Mouse (Mus musculus) liver, adult 2 months (tissue): Measurements from ENCODE around the gene Herc3. TPM values are rescaled to one million over a fixed set of nuclear protein-coding genes. Genes with fewer than 3 reads are reported as not detected.
"Not testable (repeated sequence)": the region's sequence is repeated elsewhere in the genome, so short reads cannot be mapped to it uniquely, and the experiment has no call there.

Source experiments
- DNase-seq: peaks from one replicate; pipeline ENCODE4 v3.0.0-alpha.2; 2011; ENCODE audit warnings: low read depth, low spot score; ENCODE audit errors: extremely low read depth
- H3K27ac ChIP-seq: fragments of 200-500 bp; replicated peaks from 2 replicates; pipeline ENCODE4 v1.5.1; 2012; ENCODE audit warnings: low read depth, mild to moderate bottlenecking, control low read depth, inconsistent platforms, low read length; ENCODE audit not compliant: insufficient read depth
- H3K27me3 ChIP-seq: fragments of 200-500 bp; 2 replicates; pipeline ENCODE4 v1.6.1; 2012; ENCODE audit warnings: mild to moderate bottlenecking, moderate library complexity, low read length, inconsistent platforms; ENCODE audit not compliant: control insufficient read depth, insufficient read depth
- H3K36me3 ChIP-seq: fragments of 200-500 bp; 2 replicates; pipeline ENCODE4 v1.6.1; 2012; ENCODE audit warnings: low read length, inconsistent platforms; ENCODE audit not compliant: control insufficient read depth, insufficient read depth
- H3K4me1 ChIP-seq: fragments of 200-500 bp; 2 replicates; pipeline ENCODE4 v1.6.1; 2011; ENCODE audit warnings: low read length; ENCODE audit not compliant: control insufficient read depth, insufficient read depth
- H3K4me3 ChIP-seq: fragments of 200-500 bp; 2 replicates; pipeline ENCODE4 v1.5.1; 2011; ENCODE audit warnings: low read depth, mild to moderate bottlenecking, control low read depth, low read length, moderate library complexity; ENCODE audit not compliant: insufficient read depth
- H3K79me2 ChIP-seq: fragments of 200-500 bp; 2 replicates; pipeline ENCODE4 v1.6.1; 2012; ENCODE audit warnings: inconsistent platforms, mild to moderate bottlenecking, low read length, moderate library complexity; ENCODE audit not compliant: control insufficient read depth, insufficient read depth
- H3K9ac ChIP-seq: fragments of 200-500 bp; 2 replicates; pipeline ENCODE4 v1.6.1; 2012; ENCODE audit warnings: low read depth, mild to moderate bottlenecking, control low read depth, inconsistent platforms, low read length
- CTCF ChIP-seq: fragments of 200-500 bp; IDR thresholded peaks from 2 replicates; pipeline ENCODE4 v1.5.1; 2011; ENCODE audit warnings: low read depth, low read length, control low read depth
- POLR2A ChIP-seq: fragments of 200-500 bp; IDR thresholded peaks from 2 replicates; pipeline ENCODE4 v1.6.1; 2011; ENCODE audit warnings: low read length, control low read depth; ENCODE audit not compliant: insufficient read depth; ENCODE audit errors: extremely low read depth
- WGBS: fragments of 180-500 bp; shearing (Covaris S2); methylation state at CpG from one replicate; pipeline ENCODE4 v1.1.7; 2018; 5-methylcytosine and 5-hydroxymethylcytosine counted together
- polyA plus RNA-seq: library from polyadenylated mRNA; depleted of rRNA; stranded (reverse); fragments of >200 nt; gene quantifications from 2 replicates; pipeline ENCODE4 v1.2.3, GENCODE M21; 2012
- total RNA-seq: library from RNA; depleted of rRNA; stranded (reverse); fragments of >200 nt; gene quantifications from 2 replicates; pipeline ENCODE4 v1.2.3, GENCODE M21; 2014

Herc3 gene
- total and polyA plus RNA-seq, 2 experiments, result 3.5 to 10.3 TPM

DNA sequence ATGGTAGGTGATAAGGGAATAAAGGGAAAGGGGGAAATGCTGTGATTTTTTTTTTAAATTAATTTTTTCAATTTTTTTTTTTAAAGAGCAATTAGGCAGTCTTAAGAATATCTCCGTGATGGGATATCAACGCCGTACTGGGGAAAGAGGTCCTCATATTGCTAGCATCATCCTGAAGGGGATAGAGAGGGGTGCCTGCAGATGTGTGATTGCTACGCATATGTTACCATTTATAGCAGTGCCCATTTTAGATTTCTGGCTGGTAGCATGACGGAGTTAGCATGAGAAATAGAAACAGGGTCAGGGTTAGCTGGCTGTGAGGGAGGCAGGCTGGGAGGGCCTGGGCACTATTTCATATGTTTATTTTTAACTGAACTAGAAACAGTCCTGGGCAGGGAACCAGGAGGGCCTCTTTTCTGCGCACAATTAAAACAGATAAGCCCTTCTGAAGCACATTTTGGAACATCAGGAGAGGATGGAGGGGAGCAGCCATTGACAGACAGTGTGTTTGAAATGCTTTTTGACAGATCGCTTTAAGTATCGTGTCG is 31.3 kb downstream of the Herc3 start:
- peak; percentile 33 for DNase-seq
- Histone ChIP-seq H3K27me3 (no peaks in the 10 kb centered on the region), H3K27ac (no peak overlapping the region), H3K79me2 (no peaks in the 10 kb centered on the region), H3K9ac (no peak overlapping the region), H3K4me3 (no peak overlapping the region), H3K36me3 (peaks cover 17% of the 10 kb centered on the region), H3K4me1 (no peaks in the 10 kb centered on the region)
- 76% methylated on average over 9 of the region's 9 CpGs for WGBS
- TF ChIP-seq CTCF (no peak), POLR2A (no peak)

GRCm38 (mm10) chr6:58863631-58864235 is 32.5 kb downstream of the Herc3 start:
- Histone ChIP-seq H3K36me3 (peaks cover 17% of the 10 kb centered on the region), H3K4me3 (no peak overlapping the region), H3K79me2 (no peaks in the 10 kb centered on the region), H3K9ac (no peak overlapping the region), H3K4me1 (no peaks in the 10 kb centered on the region), H3K27ac (no peak overlapping the region), H3K27me3 (no peaks in the 10 kb centered on the region)
- 93% methylated on average over 4 of the region's 4 CpGs for WGBS
- DNase-seq, result no peak
- TF ChIP-seq POLR2A (no peak), CTCF (no peak)

GRCm38 (mm10) chr6:58867858-58868257 is 36.6 kb downstream of the Herc3 start:
- not testable (repeated sequence) for DNase-seq

DNA sequence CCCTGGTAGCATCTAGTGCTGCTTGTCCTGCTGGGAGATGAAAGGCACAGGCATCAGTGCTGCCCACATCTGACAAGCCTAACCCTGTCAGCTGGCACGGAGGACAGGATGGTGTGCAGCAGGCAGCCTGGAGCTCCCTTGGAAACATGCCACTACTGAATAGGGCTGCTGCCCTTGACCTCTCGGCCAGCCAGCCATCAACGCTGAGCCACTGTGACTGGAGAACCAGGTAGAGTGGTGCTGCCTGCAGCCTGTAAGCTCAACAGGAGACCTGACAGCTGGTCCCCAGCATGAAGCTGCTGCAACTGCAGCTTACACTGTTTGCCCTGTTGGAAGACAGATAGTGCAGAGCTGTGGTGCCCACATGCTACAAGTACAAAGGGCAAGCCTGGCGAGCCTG is 48.3 kb downstream of the Herc3 start:
- Histone ChIP-seq H3K4me1 (peaks cover 6% of the 10 kb centered on the region), H3K79me2 (no peaks in the 10 kb centered on the region), H3K27ac (no peak overlapping the region), H3K9ac (no peak overlapping the region), H3K36me3 (peaks cover 11% of the 10 kb centered on the region; the same call in 1 of the 2 replicates), H3K27me3 (no peaks in the 10 kb centered on the region), H3K4me3 (no peak overlapping the region)
- TF ChIP-seq CTCF (no peak), POLR2A (no peak)
- 17% methylated on average over 4 of the region's 4 CpGs for WGBS
- DNase-seq, result peak; percentile 81

More at GRCm38 (mm10) chr6:58867858-58868257, 36.6 kb downstream of the Herc3 start:
- not testable (repeated sequence) for H3K4me3 ChIP-seq, H3K79me2 ChIP-seq, H3K4me1 ChIP-seq, H3K9ac ChIP-seq, H3K27me3 ChIP-seq, H3K27ac ChIP-seq
- H3K36me3 ChIP-seq, result peaks cover 15% of the 10 kb centered on the region
- 96% methylated on average over 6 of the region's 6 CpGs for WGBS

DNA sequence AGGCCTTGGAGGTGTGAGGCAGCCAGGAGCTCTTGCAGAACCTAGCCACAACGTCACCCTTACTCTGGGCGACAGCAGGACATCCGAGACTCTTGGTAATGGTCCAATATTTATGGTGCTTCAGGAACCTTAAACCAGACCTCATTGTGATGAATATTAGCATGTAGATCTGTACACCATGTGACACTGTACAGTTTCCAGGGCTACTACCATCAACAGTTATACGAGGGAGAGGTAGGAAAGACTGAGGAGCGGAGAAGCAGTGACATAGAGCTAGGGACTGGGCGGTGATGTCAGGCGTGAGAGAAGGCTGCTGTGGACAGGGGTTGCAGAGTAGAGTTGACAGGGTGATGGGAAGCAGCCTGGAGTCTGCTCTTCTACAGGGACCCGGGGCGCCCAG is 48.7 kb downstream of the Herc3 start:
- Histone ChIP-seq H3K4me3 (no peak overlapping the region), H3K4me1 (peaks cover 6% of the 10 kb centered on the region), H3K36me3 (peaks cover 9% of the 10 kb centered on the region; the same call in 1 of the 2 replicates), H3K79me2 (no peaks in the 10 kb centered on the region), H3K27ac (no peak overlapping the region), H3K9ac (no peak overlapping the region), H3K27me3 (no peaks in the 10 kb centered on the region)
- DNase-seq, result no peak
- no peak for TF ChIP-seq CTCF
- TF ChIP-seq POLR2A, result no peak
- 72% methylated on average over 9 of the region's 9 CpGs for WGBS

GRCm38 (mm10) chr6:58880861-58881260 is 49.6 kb downstream of the Herc3 start:
- Histone ChIP-seq H3K4me1 (peaks cover 6% of the 10 kb centered on the region), H3K27me3 (no peaks in the 10 kb centered on the region), H3K4me3 (no peak overlapping the region), H3K79me2 (no peaks in the 10 kb centered on the region), H3K36me3 (peaks cover 8% of the 10 kb centered on the region; the same call in 1 of the 2 replicates), H3K9ac (no peak overlapping the region), H3K27ac (no peak overlapping the region)
- no peak for DNase-seq
- 92% methylated on average over 5 of the region's 5 CpGs for WGBS
- no peak for TF ChIP-seq CTCF
